Mouse (Mus musculus) spleen, adult 2 months (tissue): Measurements from ENCODE around the gene Tmem203. TPM values are rescaled to one million over a fixed set of nuclear protein-coding genes. Genes with fewer than 3 reads are reported as not detected.

Source experiments
- DNase-seq, 2 experiments: peaks; one replicate each; pipeline versions ENCODE4 v3.0.0 to v3.0.0-alpha.2; 2012 to 2021; ENCODE audit warnings: low spot score in 2 of 2, low read depth in 1 of 2
- H3K27ac ChIP-seq: fragments of 200-500 bp; 2 replicates; pipeline ENCODE4 v1.5.1; 2012; ENCODE audit warnings: low read length, inconsistent platforms; ENCODE audit not compliant: insufficient read depth
- H3K27me3 ChIP-seq: fragments of 200-500 bp; 2 replicates; pipeline ENCODE4 v1.6.1; 2012; ENCODE audit warnings: mild to moderate bottlenecking, moderate library complexity, low read length, inconsistent platforms; ENCODE audit not compliant: control insufficient read depth, insufficient read depth
- H3K36me3 ChIP-seq: fragments of 200-500 bp; 2 replicates; pipeline ENCODE4 v1.6.1; 2012; ENCODE audit warnings: mild to moderate bottlenecking, low read length, inconsistent platforms; ENCODE audit not compliant: control insufficient read depth, insufficient read depth
- H3K4me1 ChIP-seq: fragments of 200-500 bp; 2 replicates; pipeline ENCODE4 v1.6.1; 2011; ENCODE audit warnings: inconsistent platforms; ENCODE audit not compliant: control insufficient read depth, insufficient read depth, insufficient read length
- H3K4me3 ChIP-seq: fragments of 200-500 bp; 2 replicates; pipeline ENCODE4 v1.5.1; 2011; ENCODE audit warnings: mild to moderate bottlenecking, inconsistent platforms; ENCODE audit not compliant: insufficient read depth, insufficient read length; ENCODE audit errors: extremely low read depth
- CTCF ChIP-seq: fragments of 200-500 bp; IDR thresholded peaks from 2 replicates; pipeline ENCODE4 v1.5.1; 2011; ENCODE audit warnings: mild to moderate bottlenecking, inconsistent platforms; ENCODE audit not compliant: insufficient read depth, insufficient read length, insufficient replicate concordance; ENCODE audit errors: extremely low read depth
- POLR2A ChIP-seq: fragments of 200-500 bp; IDR thresholded peaks from 2 replicates; pipeline ENCODE4 v1.6.1; 2011; ENCODE audit warnings: low read depth, low read length, inconsistent platforms
- WGBS: fragments of 180-500 bp; shearing (Covaris S2); methylation state at CpG from one replicate; pipeline ENCODE4 v1.1.7; 2018; 5-methylcytosine and 5-hydroxymethylcytosine counted together
- polyA plus RNA-seq: library from polyadenylated mRNA; depleted of rRNA; stranded (reverse); fragments of >200 nt; gene quantifications from 2 replicates; pipeline ENCODE4 v1.2.3, GENCODE M21; 2012

The Tmem203 gene
- polyA plus RNA-seq, 1 experiment = 44.4 TPM

DNA sequence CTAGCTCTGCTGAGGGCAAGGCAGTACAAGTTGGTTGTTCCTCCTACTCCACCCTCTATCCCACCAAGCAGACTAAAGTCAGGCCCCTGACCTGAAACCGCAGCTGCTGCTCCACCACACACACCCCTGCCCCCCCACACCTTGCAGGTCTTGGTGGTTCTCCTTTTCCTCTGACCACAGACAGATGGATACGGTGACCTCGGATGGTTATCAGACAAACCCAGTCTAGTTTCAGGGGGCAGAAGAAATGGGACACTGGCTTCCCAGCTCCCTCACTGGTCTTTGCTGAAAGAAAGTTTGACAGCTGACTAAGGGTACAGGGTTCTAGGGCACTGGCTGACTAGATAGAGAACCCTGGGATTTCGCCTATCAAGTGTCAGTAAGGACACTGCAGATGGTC lies 21.8 kb upstream of the Tmem203 start:
- Histone ChIP-seq H3K4me3 (no peak overlapping the region), H3K27ac (no peak overlapping the region), H3K36me3 (no peaks in the 10 kb centered on the region), H3K27me3 (no peaks in the 10 kb centered on the region; the same call in 1 of the 2 replicates), H3K4me1 (peaks cover 3% of the 10 kb centered on the region; the same call in 1 of the 2 replicates)
- no peak for DNase-seq
- WGBS = 10% methylated on average over 4 of the region's 4 CpGs
- TF ChIP-seq POLR2A (no peak), CTCF (no peak)

DNA sequence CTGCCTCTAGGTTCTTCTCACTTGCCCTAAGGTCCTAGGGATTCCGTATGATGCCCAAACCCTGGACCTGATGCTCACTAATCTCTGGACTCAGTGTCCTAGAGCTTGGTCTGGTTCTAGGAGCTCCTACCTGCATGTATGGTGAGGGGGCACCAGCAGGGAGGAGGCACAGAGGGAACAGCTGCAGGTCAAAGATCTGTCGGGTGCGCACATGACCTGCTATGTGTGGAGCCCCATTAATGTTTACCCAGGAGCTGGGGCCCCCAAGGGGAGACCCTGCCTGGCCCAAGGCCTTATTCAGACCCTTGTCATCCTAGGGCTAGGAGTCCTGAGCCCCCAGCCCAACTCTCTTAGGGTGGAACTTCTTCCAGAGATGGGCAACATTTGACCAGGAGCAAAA lies 21.2 kb upstream of the Tmem203 start, which contains the start of gene Slc34a3:
Gene Slc34a3, minus strand, starts transcription at position 315 of the 400 bp plus-strand sequence.
- no peak within 1 kb of the TSS for H3K27ac ChIP-seq
- 69% methylated on average over 3 of the region's 3 CpGs for WGBS
- H3K36me3 ChIP-seq = no peaks in the 10 kb centered on the region
- no peaks in the 10 kb centered on the region; the same call in 1 of the 2 replicates for H3K27me3 ChIP-seq
- no peak for DNase-seq
- no peak for TF ChIP-seq CTCF
- no peak for TF ChIP-seq POLR2A
- H3K4me1 ChIP-seq = no peaks in the 10 kb centered on the region
- no peak within 1 kb of the TSS for H3K4me3 ChIP-seq

DNA sequence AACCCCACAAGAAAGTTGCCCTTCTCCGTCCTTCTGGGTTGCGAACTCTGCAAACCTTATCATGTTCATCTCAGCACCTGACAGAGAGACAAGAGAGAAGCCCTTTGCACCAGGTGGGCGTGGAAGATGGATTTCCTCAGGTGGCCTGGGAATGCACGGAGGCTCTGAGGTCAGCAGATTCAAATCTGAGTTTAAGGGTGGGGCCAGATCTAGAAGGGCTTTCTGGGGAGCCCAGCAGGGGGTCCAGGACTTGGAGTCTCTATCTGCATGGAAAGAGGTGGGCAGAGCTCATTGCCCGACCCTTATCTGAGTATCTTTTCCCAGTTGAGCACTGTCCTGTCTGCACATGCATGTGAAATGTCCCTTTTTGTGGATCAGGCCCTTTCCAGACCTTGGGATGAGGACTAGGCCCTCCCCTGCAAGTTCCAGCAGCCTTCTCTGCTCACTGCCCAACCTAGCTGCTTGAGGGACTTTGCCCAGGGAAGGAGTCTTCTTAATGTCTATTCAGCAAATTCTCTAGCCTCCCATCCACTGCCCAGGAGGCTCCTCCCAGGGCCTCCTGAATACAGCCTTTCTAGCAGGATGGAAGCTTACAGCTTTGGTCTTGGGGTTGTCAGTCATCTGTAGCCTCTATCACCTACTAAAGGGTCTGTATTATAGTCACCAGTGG lies 20.6 kb upstream of the Tmem203 start:
- no peaks in the 10 kb centered on the region for H3K4me1 ChIP-seq
- no peak overlapping the region for H3K27ac ChIP-seq
- no peaks in the 10 kb centered on the region; the same call in 1 of the 2 replicates for H3K27me3 ChIP-seq
- DNase-seq = no peak
- H3K4me3 ChIP-seq = no peak overlapping the region
- 75% methylated on average over 5 of the region's 5 CpGs for WGBS
- no peaks in the 10 kb centered on the region for H3K36me3 ChIP-seq
- no peak for TF ChIP-seq POLR2A
- TF ChIP-seq CTCF = no peak

DNA sequence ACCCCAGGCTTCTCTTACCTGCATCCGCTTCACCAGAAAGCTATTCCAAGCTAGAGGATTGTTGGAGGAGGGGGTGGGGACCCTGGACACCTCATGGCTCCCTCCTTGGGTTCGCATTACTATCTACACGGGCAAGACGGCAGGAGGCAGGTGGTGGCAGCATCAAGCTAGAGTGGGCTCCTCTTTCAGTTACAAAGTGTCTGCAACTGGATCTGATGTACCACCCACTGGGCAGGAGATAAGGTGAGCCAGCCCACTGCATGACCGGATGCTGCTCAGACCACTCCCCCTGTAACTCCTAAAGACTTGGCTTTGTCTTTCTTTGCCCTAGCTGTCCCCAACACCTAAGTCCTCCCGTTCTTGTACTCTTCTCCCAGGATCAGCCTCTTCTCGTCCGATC lies 18.6 kb upstream of the Tmem203 start, which contains the start of gene Rnf224:
Gene Rnf224, minus strand, starts transcription at position 174 of the 400 bp plus-strand sequence.
- Histone ChIP-seq H3K27me3 (peaks cover 3% of the 10 kb centered on the region; the same call in 1 of the 2 replicates), H3K27ac (no peak within 1 kb of the TSS), H3K36me3 (no peaks in the 10 kb centered on the region), H3K4me3 (no peak within 1 kb of the TSS), H3K4me1 (peaks cover 4% of the 10 kb centered on the region; the same call in 1 of the 2 replicates)
- whole genome bisulfite sequencing = 81% methylated on average over 8 of the region's 8 CpGs
- no peak for TF ChIP-seq POLR2A
- TF ChIP-seq CTCF = no peak
- DNase-seq = no peak

DNA sequence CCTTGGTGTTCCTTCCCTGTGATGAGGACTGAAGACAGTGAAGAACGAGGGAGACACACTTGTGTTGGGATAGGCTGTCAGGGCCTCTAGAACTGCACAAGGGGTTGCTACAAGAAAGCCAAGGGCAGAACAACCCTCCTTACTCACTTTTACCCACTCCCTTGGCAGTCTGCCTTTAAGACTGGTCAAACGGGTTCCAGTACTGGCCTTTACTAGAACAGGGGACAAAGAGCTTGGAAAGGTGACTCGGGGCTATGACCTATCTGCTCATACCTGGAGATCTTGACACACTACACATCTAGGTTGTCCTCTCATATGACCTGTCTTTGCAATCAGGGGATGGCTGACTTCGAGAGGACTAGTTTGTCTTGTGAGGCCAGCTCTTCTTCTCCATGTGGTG lies 17.7 kb upstream of the Tmem203 start:
- TF ChIP-seq CTCF = no peak
- TF ChIP-seq POLR2A = no peak
- Histone ChIP-seq H3K27me3 (peaks cover 9% of the 10 kb centered on the region), H3K4me3 (no peak overlapping the region), H3K27ac (no peak overlapping the region), H3K36me3 (no peaks in the 10 kb centered on the region), H3K4me1 (peaks cover 9% of the 10 kb centered on the region)
- 68% methylated on average over 4 of the region's 4 CpGs for WGBS
- no peak for DNase-seq

DNA sequence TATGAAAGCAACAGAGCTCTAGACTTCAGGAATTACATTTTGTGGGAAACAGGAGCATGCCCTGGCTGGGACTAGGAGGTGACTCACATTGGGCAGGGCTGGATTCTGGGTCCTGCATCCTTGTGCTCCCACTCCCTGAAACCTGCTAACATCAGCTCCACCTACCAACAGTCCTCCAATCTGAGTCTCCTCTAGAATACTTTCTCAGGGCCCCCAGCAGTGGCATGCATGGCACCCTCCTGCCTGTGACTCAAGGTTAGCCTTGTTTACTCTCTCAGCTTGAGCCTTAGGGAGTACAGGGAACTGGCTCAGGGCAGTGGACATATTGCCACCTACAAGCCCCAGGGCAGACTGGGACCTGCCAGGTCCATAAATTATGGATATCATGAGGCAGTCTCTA lies 17.1 kb upstream of the Tmem203 start:
- H3K36me3 ChIP-seq = no peaks in the 10 kb centered on the region
- H3K27me3 ChIP-seq = peaks cover 11% of the 10 kb centered on the region
- DNase-seq = no peak
- no peak overlapping the region for H3K4me3 ChIP-seq
- TF ChIP-seq CTCF = no peak
- TF ChIP-seq POLR2A = no peak
- H3K27ac ChIP-seq = no peak overlapping the region
- H3K4me1 ChIP-seq = peaks cover 9% of the 10 kb centered on the region

DNA sequence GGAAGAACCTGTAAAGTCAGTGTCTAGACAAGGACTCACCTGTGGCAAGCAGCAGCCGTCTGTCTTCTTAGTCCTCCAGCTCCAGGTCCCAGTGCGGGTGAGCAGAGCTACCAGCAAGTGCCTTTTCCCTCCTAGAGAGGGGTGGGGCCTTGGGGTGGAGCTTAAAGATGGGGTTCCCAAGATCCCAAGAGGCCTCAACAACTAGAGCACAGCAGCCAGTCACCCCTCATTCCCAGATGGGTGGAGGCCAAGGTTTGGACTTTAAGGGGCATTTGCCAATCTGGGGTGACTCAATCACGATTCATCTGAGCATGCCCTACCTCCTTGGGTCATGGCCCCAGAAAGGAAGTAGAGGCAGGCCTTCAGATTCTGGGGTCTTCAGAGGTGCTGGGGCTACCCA lies 15.5 kb upstream of the Tmem203 start:
- H3K4me3 ChIP-seq = no peak overlapping the region
- H3K27me3 ChIP-seq = peaks cover 11% of the 10 kb centered on the region
- no peaks in the 10 kb centered on the region for H3K36me3 ChIP-seq
- no peak for DNase-seq
- no peak overlapping the region for H3K27ac ChIP-seq
- WGBS = 78% methylated on average over 3 of the region's 3 CpGs
- no peak for TF ChIP-seq CTCF
- TF ChIP-seq POLR2A = no peak
- H3K4me1 ChIP-seq = peaks cover 9% of the 10 kb centered on the region
